Mouse (Mus musculus): ENCODE data around the gene Wdr6. TPM values are rescaled to one million over a fixed set of nuclear protein-coding genes. Genes with fewer than 3 reads are reported as not detected.

The Wdr6 gene
- polyA plus RNA-seq, 1 experiment: 36.0 TPM

GRCm38 (mm10) chr9:108574921-108575320 lies 3.6 kb downstream of the Wdr6 start:
- Histone ChIP-seq H3K4me1 (ENCODE audit: control insufficient read depth, insufficient read depth, insufficient read length) (peaks cover 3% of the 10 kb centered on the region; the same call in 1 of the 2 replicates), H3K36me3 (ENCODE audit: control insufficient read depth, insufficient read depth, low read length) (peaks cover 15% of the 10 kb centered on the region), H3K4me3 (ENCODE audit: extremely low read depth, insufficient read depth, insufficient read length) (no peak overlapping the region), H3K27ac (ENCODE audit: insufficient read depth, low read length) (no peak overlapping the region), H3K27me3 (ENCODE audit: control insufficient read depth, insufficient read depth, low read length) (no peaks in the 10 kb centered on the region)
- TF ChIP-seq CTCF (IDR thresholded peaks at IDR 0.05; ENCODE audit: extremely low read depth, insufficient read depth, insufficient read length, insufficient replicate concordance) (no peak), POLR2A (IDR thresholded peaks at IDR 0.05; ENCODE audit: low read depth, low read length) (no peak)
- no peak for DNase-seq (ENCODE audit: low read depth in 1 of 2, low spot score in 2 of 2)
- 80% methylated on average over 12 of the region's 12 CpGs for WGBS

- Histone ChIP-seq H3K4me3 (ENCODE audit: extremely low read depth, insufficient read depth, insufficient read length) (no peak overlapping the region), H3K27ac (ENCODE audit: insufficient read depth, low read length) (no peak overlapping the region), H3K4me1 (ENCODE audit: control insufficient read depth, insufficient read depth, insufficient read length) (peaks cover 3% of the 10 kb centered on the region; the same call in 1 of the 2 replicates), H3K27me3 (ENCODE audit: control insufficient read depth, insufficient read depth, low read length) (no peaks in the 10 kb centered on the region), H3K36me3 (ENCODE audit: control insufficient read depth, insufficient read depth, low read length) (peaks cover 15% of the 10 kb centered on the region)
- DNase-seq (ENCODE audit: low read depth in 1 of 2, low spot score in 2 of 2): peak in 1 of 2 experiments; percentile 56
- WGBS: 79% methylated on average over 26 of the region's 26 CpGs
- peak; percentile 56; the same call in 1 of the 2 replicates for TF ChIP-seq CTCF (IDR thresholded peaks at IDR 0.05; ENCODE audit: extremely low read depth, insufficient read depth, insufficient read length, insufficient replicate concordance)
- TF ChIP-seq POLR2A (IDR thresholded peaks at IDR 0.05; ENCODE audit: low read depth, low read length): no peak
Measured at GRCm38 (mm10) chr9:108573774-108574690, 4.5 kb downstream of the Wdr6 start.

- no peak overlapping the region for H3K4me3 ChIP-seq (ENCODE audit: extremely low read depth, insufficient read depth, insufficient read length)
- peaks cover 9% of the 10 kb centered on the region; the same call in 1 of the 2 replicates for H3K4me1 ChIP-seq (ENCODE audit: control insufficient read depth, insufficient read depth, insufficient read length)
- WGBS: 86% methylated on average over 10 of the region's 10 CpGs
- H3K27me3 ChIP-seq (ENCODE audit: control insufficient read depth, insufficient read depth, low read length): no peaks in the 10 kb centered on the region
- no peak for DNase-seq (ENCODE audit: low read depth in 1 of 2, low spot score in 2 of 2)
- no peak for TF ChIP-seq POLR2A (IDR thresholded peaks at IDR 0.05; ENCODE audit: low read depth, low read length)
- TF ChIP-seq CTCF (IDR thresholded peaks at IDR 0.05; ENCODE audit: extremely low read depth, insufficient read depth, insufficient read length, insufficient replicate concordance): no peak
- no peak overlapping the region for H3K27ac ChIP-seq (ENCODE audit: insufficient read depth, low read length)
- peaks cover 15% of the 10 kb centered on the region for H3K36me3 ChIP-seq (ENCODE audit: control insufficient read depth, insufficient read depth, low read length)
Measured at GRCm38 (mm10) chr9:108572321-108572720, 6.2 kb downstream of the Wdr6 start.

GRCm38 (mm10) chr9:108571401-108571973 lies 7.1 kb downstream of the Wdr6 start:
- H3K36me3 ChIP-seq (ENCODE audit: control insufficient read depth, insufficient read depth, low read length): peaks cover 15% of the 10 kb centered on the region
- TF ChIP-seq CTCF (IDR thresholded peaks at IDR 0.05; ENCODE audit: extremely low read depth, insufficient read depth, insufficient read length, insufficient replicate concordance) (no peak), POLR2A (IDR thresholded peaks at IDR 0.05; ENCODE audit: low read depth, low read length) (no peak)
- WGBS: 96% methylated on average over 16 of the region's 16 CpGs
- peaks cover 9% of the 10 kb centered on the region; the same call in 1 of the 2 replicates for H3K4me1 ChIP-seq (ENCODE audit: control insufficient read depth, insufficient read depth, insufficient read length)
- DNase-seq (ENCODE audit: low read depth in 1 of 2, low spot score in 2 of 2): no peak
- no peaks in the 10 kb centered on the region for H3K27me3 ChIP-seq (ENCODE audit: control insufficient read depth, insufficient read depth, low read length)
- no peak overlapping the region for H3K4me3 ChIP-seq (ENCODE audit: extremely low read depth, insufficient read depth, insufficient read length)
- H3K27ac ChIP-seq (ENCODE audit: insufficient read depth, low read length): no peak overlapping the region

- Histone ChIP-seq H3K27me3 (ENCODE audit: control insufficient read depth, insufficient read depth, low read length) (no peaks in the 10 kb centered on the region), H3K36me3 (ENCODE audit: control insufficient read depth, insufficient read depth, low read length) (peaks cover 11% of the 10 kb centered on the region; the same call in 1 of the 2 replicates), H3K4me3 (ENCODE audit: extremely low read depth, insufficient read depth, insufficient read length) (peak overlapping the region; percentile 71), H3K27ac (ENCODE audit: insufficient read depth, low read length) (peak overlapping the region; percentile 48), H3K4me1 (ENCODE audit: control insufficient read depth, insufficient read depth, insufficient read length) (peaks cover 15% of the 10 kb centered on the region)
- peak; percentile 64 to 86 for DNase-seq (ENCODE audit: low read depth in 1 of 2, low spot score in 2 of 2)
- WGBS: 1% methylated on average over 40 of the region's 40 CpGs
- no peak for TF ChIP-seq POLR2A (IDR thresholded peaks at IDR 0.05; ENCODE audit: low read depth, low read length)
- TF ChIP-seq CTCF (IDR thresholded peaks at IDR 0.05; ENCODE audit: extremely low read depth, insufficient read depth, insufficient read length, insufficient replicate concordance): peak; percentile 76; the same call in 1 of the 2 replicates
Measured at GRCm38 (mm10) chr9:108570207-108570896, 8.2 kb downstream of the Wdr6 start.

- Histone ChIP-seq H3K27ac (ENCODE audit: insufficient read depth, low read length) (peak within 1 kb of the TSS; percentile 48), H3K4me1 (ENCODE audit: control insufficient read depth, insufficient read depth, insufficient read length) (peaks cover 15% of the 10 kb centered on the region), H3K4me3 (ENCODE audit: extremely low read depth, insufficient read depth, insufficient read length) (peak within 1 kb of the TSS; percentile 71), H3K27me3 (ENCODE audit: control insufficient read depth, insufficient read depth, low read length) (no peaks in the 10 kb centered on the region), H3K36me3 (ENCODE audit: control insufficient read depth, insufficient read depth, low read length) (peaks cover 11% of the 10 kb centered on the region; the same call in 1 of the 2 replicates)
- DNase-seq (ENCODE audit: low read depth in 1 of 2, low spot score in 2 of 2): peak; percentile 79 to 87
- no peak for TF ChIP-seq POLR2A (IDR thresholded peaks at IDR 0.05; ENCODE audit: low read depth, low read length)
- 0 out of 2 replicates have a peak, but pooled peaks have one; percentile 0 for TF ChIP-seq CTCF (IDR thresholded peaks at IDR 0.05; ENCODE audit: extremely low read depth, insufficient read depth, insufficient read length, insufficient replicate concordance)
- 1% methylated on average over 42 of the region's 42 CpGs for WGBS
Measured at GRCm38 (mm10) chr9:108569381-108570206, 8.9 kb downstream of the Wdr6 start, which contains the start of gene Dalrd3. Gene Dalrd3, plus strand, starts transcription at chr9:108569886.
